Mouse (Mus musculus): ENCODE results near the gene Adgrb3. TPM values are rescaled to one million over a fixed set of nuclear protein-coding genes. Genes with fewer than 3 reads are reported as not detected.

The Adgrb3 gene
- polyA plus RNA-seq, 1 experiment from 2014 or later: 14.8 TPM

- Histone ChIP-seq H3K4me3 (ENCODE audit: low read depth, low read length) (no peak overlapping the region), H3K4me1 (replicated peaks; ENCODE audit: control insufficient read depth, insufficient read depth, low read length) (no peaks in the 10 kb centered on the region), H3K27ac (ENCODE audit: low read depth, low read length) (no peak overlapping the region), H3K9ac (ENCODE audit: low read depth, low read length) (no peak overlapping the region), H3K4me2 (replicated peaks; ENCODE audit: low read depth, low read length) (no peak overlapping the region), H3K36me3 (ENCODE audit: control insufficient read depth, insufficient read depth, low read length) (no peaks in the 10 kb centered on the region), H3K27me3 (ENCODE audit: control insufficient read depth, insufficient read depth, low read length) (no peaks in the 10 kb centered on the region), H3K9me3 (ENCODE audit: control insufficient read depth, low read length) (no peaks in the 10 kb centered on the region)
- DNase-seq (ENCODE audit: low spot score): no peak
- 75% methylated on average over 4 of the region's 4 CpGs for WGBS
- ATAC-seq (ENCODE audit: low FRiP score): no peak
These were observed 302.5 kb downstream of the Adgrb3 start for GRCm38 (mm10) chr1:25526976-25527375.

- no peak overlapping the region for H3K4me2 ChIP-seq (replicated peaks; ENCODE audit: low read depth, low read length)
- ATAC-seq (ENCODE audit: low FRiP score): peak; percentile 65; the same call in 1 of the 2 replicates
- H3K4me1 ChIP-seq (replicated peaks; ENCODE audit: control insufficient read depth, insufficient read depth, low read length): no peaks in the 10 kb centered on the region
- DNase-seq (ENCODE audit: low spot score): peak; percentile 68
- 63% methylated on average over 10 of the region's 10 CpGs for WGBS
- H3K36me3 ChIP-seq (ENCODE audit: control insufficient read depth, insufficient read depth, low read length): no peaks in the 10 kb centered on the region
- no peak overlapping the region for H3K27ac ChIP-seq (ENCODE audit: low read depth, low read length)
- H3K9me3 ChIP-seq (ENCODE audit: control insufficient read depth, low read length): no peaks in the 10 kb centered on the region
- H3K9ac ChIP-seq (ENCODE audit: low read depth, low read length): no peak overlapping the region
- no peaks in the 10 kb centered on the region for H3K27me3 ChIP-seq (ENCODE audit: control insufficient read depth, insufficient read depth, low read length)
- H3K4me3 ChIP-seq (ENCODE audit: low read depth, low read length): no peak overlapping the region
These were observed 319.0 kb downstream of the Adgrb3 start for GRCm38 (mm10) chr1:25510321-25511055.

GRCm38 (mm10) chr1:25504313-25504712 lies 325.2 kb downstream of the Adgrb3 start:
- DNase-seq (ENCODE audit: low spot score): peak; percentile 43
- 27% methylated on average over 4 of the region's 4 CpGs for WGBS
- ATAC-seq (ENCODE audit: low FRiP score): 0 out of 2 replicates have a peak, but pooled peaks have one; percentile 64

DNA sequence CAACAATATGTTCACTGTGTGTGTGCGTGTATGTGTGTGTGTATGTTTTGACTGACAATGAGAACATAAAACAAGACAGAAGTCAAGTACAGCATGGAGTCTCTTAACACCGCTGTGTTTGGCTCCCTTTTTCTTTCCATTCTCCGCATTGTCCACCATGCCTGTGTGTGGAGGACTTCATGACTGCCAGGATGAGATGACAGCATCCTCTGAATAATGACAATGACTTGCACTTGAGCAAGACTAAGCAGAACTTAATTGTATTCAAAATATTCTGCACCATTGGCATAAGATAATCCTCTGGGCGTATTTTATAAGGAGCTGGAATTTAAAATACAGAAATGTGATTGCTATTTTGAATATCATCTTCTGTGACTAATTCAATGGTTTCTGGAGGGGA lies 326.0 kb downstream of the Adgrb3 start:
- H3K4me2 ChIP-seq (replicated peaks; ENCODE audit: low read depth, low read length): no peak overlapping the region
- DNase-seq (ENCODE audit: low spot score) (no peak), ATAC-seq (ENCODE audit: low FRiP score) (no peak)
- H3K27ac ChIP-seq (ENCODE audit: low read depth, low read length): no peak overlapping the region
- no peaks in the 10 kb centered on the region for H3K4me1 ChIP-seq (replicated peaks; ENCODE audit: control insufficient read depth, insufficient read depth, low read length)
- H3K36me3 ChIP-seq (ENCODE audit: control insufficient read depth, insufficient read depth, low read length): no peaks in the 10 kb centered on the region
- 91% methylated on average over 4 of the region's 4 CpGs for whole genome bisulfite sequencing
- no peak overlapping the region for H3K9ac ChIP-seq (ENCODE audit: low read depth, low read length)
- no peaks in the 10 kb centered on the region for H3K27me3 ChIP-seq (ENCODE audit: control insufficient read depth, insufficient read depth, low read length)
- H3K4me3 ChIP-seq (ENCODE audit: low read depth, low read length): no peak overlapping the region
- H3K9me3 ChIP-seq (ENCODE audit: control insufficient read depth, low read length): no peaks in the 10 kb centered on the region

More at GRCm38 (mm10) chr1:25504313-25504712, 325.2 kb downstream of the Adgrb3 start:
- H3K9me3 ChIP-seq (ENCODE audit: control insufficient read depth, low read length): no peaks in the 10 kb centered on the region
- H3K4me2 ChIP-seq (replicated peaks; ENCODE audit: low read depth, low read length): no peak overlapping the region
- H3K27me3 ChIP-seq (ENCODE audit: control insufficient read depth, insufficient read depth, low read length): no peaks in the 10 kb centered on the region
- no peaks in the 10 kb centered on the region for H3K4me1 ChIP-seq (replicated peaks; ENCODE audit: control insufficient read depth, insufficient read depth, low read length)
- H3K9ac ChIP-seq (ENCODE audit: low read depth, low read length): no peak overlapping the region
- H3K4me3 ChIP-seq (ENCODE audit: low read depth, low read length): no peak overlapping the region
- H3K27ac ChIP-seq (ENCODE audit: low read depth, low read length): no peak overlapping the region
- H3K36me3 ChIP-seq (ENCODE audit: control insufficient read depth, insufficient read depth, low read length): no peaks in the 10 kb centered on the region

DNA sequence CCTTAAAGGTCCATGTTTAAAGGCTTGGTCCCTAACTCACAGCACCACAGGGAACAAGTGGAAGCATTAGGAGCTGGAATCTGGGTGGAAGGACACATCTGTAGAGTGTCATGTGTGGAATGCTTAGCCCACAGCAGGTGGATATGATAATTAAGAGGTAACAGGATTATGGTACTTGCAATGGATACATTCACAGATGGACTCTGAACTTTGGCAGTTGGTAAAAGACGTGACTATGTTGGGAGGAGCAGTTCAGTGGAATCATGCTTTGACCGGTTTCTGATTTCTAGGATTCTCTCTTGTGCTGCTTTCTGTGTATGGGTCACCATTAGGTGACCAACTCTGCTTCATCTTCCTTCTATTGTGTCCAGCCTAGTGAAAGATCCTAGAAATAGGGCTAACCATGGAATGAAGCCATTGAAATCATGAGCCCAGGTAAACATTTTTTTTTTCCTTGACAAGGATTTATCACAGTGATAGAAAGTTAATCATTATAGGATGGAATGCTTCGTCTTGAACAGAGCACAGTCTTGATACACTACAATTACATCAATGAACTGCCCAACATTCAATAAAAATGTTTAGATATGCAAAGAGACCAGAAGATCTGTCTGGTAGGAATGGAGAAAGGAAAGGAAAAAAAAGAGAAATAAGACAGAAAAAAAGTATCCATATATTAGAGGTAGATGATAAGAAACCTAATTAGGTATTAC lies 334.1 kb downstream of the Adgrb3 start:
- WGBS: 82% methylated on average over 3 of the region's 3 CpGs
- Histone ChIP-seq H3K4me2 (replicated peaks; ENCODE audit: low read depth, low read length) (no peak overlapping the region), H3K4me1 (replicated peaks; ENCODE audit: control insufficient read depth, insufficient read depth, low read length) (no peaks in the 10 kb centered on the region), H3K36me3 (ENCODE audit: control insufficient read depth, insufficient read depth, low read length) (no peaks in the 10 kb centered on the region), H3K27me3 (ENCODE audit: control insufficient read depth, insufficient read depth, low read length) (no peaks in the 10 kb centered on the region), H3K9ac (ENCODE audit: low read depth, low read length) (no peak overlapping the region), H3K4me3 (ENCODE audit: low read depth, low read length) (no peak overlapping the region), H3K27ac (ENCODE audit: low read depth, low read length) (no peak overlapping the region), H3K9me3 (ENCODE audit: control insufficient read depth, low read length) (no peaks in the 10 kb centered on the region)
- DNase-seq (ENCODE audit: low spot score) (no peak), ATAC-seq (ENCODE audit: low FRiP score) (no peak)

- no peak overlapping the region for H3K27ac ChIP-seq (ENCODE audit: low read depth, low read length)
- no peak overlapping the region for H3K9ac ChIP-seq (ENCODE audit: low read depth, low read length)
- H3K4me2 ChIP-seq (replicated peaks; ENCODE audit: low read depth, low read length): no peak overlapping the region
- ATAC-seq (ENCODE audit: low FRiP score): no peak
- H3K27me3 ChIP-seq (ENCODE audit: control insufficient read depth, insufficient read depth, low read length): no peaks in the 10 kb centered on the region
- DNase-seq (ENCODE audit: low spot score): no peak
- H3K36me3 ChIP-seq (ENCODE audit: control insufficient read depth, insufficient read depth, low read length): no peaks in the 10 kb centered on the region
- no peak overlapping the region for H3K4me3 ChIP-seq (ENCODE audit: low read depth, low read length)
- H3K9me3 ChIP-seq (ENCODE audit: control insufficient read depth, low read length): no peaks in the 10 kb centered on the region
- WGBS: 87% methylated on average over 1 of the region's 1 CpGs
- H3K4me1 ChIP-seq (replicated peaks; ENCODE audit: control insufficient read depth, insufficient read depth, low read length): no peaks in the 10 kb centered on the region
These were observed 338.0 kb downstream of the Adgrb3 start for GRCm38 (mm10) chr1:25491503-25491902.

DNA sequence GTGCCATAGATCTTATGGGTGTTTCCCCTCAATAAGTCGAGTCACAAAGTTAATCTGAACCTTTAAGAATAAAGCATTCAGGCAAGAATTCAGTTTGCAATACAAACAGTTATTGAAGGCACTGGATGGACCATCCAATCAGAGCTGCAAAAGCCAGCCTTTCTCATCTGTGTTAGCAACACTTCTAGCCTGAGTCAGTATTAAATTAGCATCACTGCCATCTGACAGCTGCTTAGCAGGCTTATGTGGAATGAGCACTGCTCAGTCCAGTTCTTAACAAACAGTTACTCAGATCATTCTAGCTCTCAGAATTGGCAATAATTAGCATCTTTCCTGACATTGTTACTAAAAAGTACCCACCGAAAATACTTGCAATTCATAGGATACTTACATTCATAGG lies 339.3 kb downstream of the Adgrb3 start:
- no peak overlapping the region for H3K27ac ChIP-seq (ENCODE audit: low read depth, low read length)
- no peaks in the 10 kb centered on the region for H3K9me3 ChIP-seq (ENCODE audit: control insufficient read depth, low read length)
- no peaks in the 10 kb centered on the region for H3K27me3 ChIP-seq (ENCODE audit: control insufficient read depth, insufficient read depth, low read length)
- no peaks in the 10 kb centered on the region for H3K36me3 ChIP-seq (ENCODE audit: control insufficient read depth, insufficient read depth, low read length)
- H3K4me3 ChIP-seq (ENCODE audit: low read depth, low read length): no peak overlapping the region
- DNase-seq (ENCODE audit: low spot score) (no peak), ATAC-seq (ENCODE audit: low FRiP score) (no peak)
- 89% methylated on average over 2 of the region's 2 CpGs for WGBS
- no peaks in the 10 kb centered on the region for H3K4me1 ChIP-seq (replicated peaks; ENCODE audit: control insufficient read depth, insufficient read depth, low read length)
- H3K4me2 ChIP-seq (replicated peaks; ENCODE audit: low read depth, low read length): no peak overlapping the region
- H3K9ac ChIP-seq (ENCODE audit: low read depth, low read length): no peak overlapping the region

GRCm38 (mm10) chr1:25475699-25476098 lies 353.8 kb downstream of the Adgrb3 start:
- WGBS: 77% methylated on average over 3 of the region's 3 CpGs
- ATAC-seq (ENCODE audit: low FRiP score): no peak

GRCm38 (mm10) chr1:25474469-25474868 lies 355.0 kb downstream of the Adgrb3 start:
- Histone ChIP-seq H3K36me3 (ENCODE audit: control insufficient read depth, insufficient read depth, low read length) (no peaks in the 10 kb centered on the region), H3K9me3 (ENCODE audit: control insufficient read depth, low read length) (no peaks in the 10 kb centered on the region), H3K4me1 (replicated peaks; ENCODE audit: control insufficient read depth, insufficient read depth, low read length) (no peaks in the 10 kb centered on the region), H3K9ac (ENCODE audit: low read depth, low read length) (no peak overlapping the region), H3K4me3 (ENCODE audit: low read depth, low read length) (no peak overlapping the region), H3K4me2 (replicated peaks; ENCODE audit: low read depth, low read length) (no peak overlapping the region), H3K27me3 (ENCODE audit: control insufficient read depth, insufficient read depth, low read length) (no peaks in the 10 kb centered on the region), H3K27ac (ENCODE audit: low read depth, low read length) (no peak overlapping the region)
- WGBS: 87% methylated on average over 11 of the region's 11 CpGs
- no peak for ATAC-seq (ENCODE audit: low FRiP score)
- no peak for DNase-seq (ENCODE audit: low spot score)

More at GRCm38 (mm10) chr1:25475699-25476098, 353.8 kb downstream of the Adgrb3 start:
- H3K9me3 ChIP-seq (ENCODE audit: control insufficient read depth, low read length): no peaks in the 10 kb centered on the region
- H3K9ac ChIP-seq (ENCODE audit: low read depth, low read length): no peak overlapping the region
- no peak overlapping the region for H3K27ac ChIP-seq (ENCODE audit: low read depth, low read length)
- DNase-seq (ENCODE audit: low spot score): no peak
- no peak overlapping the region for H3K4me2 ChIP-seq (replicated peaks; ENCODE audit: low read depth, low read length)
- H3K27me3 ChIP-seq (ENCODE audit: control insufficient read depth, insufficient read depth, low read length): no peaks in the 10 kb centered on the region
- H3K36me3 ChIP-seq (ENCODE audit: control insufficient read depth, insufficient read depth, low read length): no peaks in the 10 kb centered on the region
- no peaks in the 10 kb centered on the region for H3K4me1 ChIP-seq (replicated peaks; ENCODE audit: control insufficient read depth, insufficient read depth, low read length)
- H3K4me3 ChIP-seq (ENCODE audit: low read depth, low read length): no peak overlapping the region

Measured in hindbrain, embryonic 11.5 days (tissue).